Mouse (Mus musculus): ENCODE data around the gene Lhx4.
A peak's percentile ranks its signal among the peaks of the same experiment; 100 is the strongest.

Gene Lhx4

DNA sequence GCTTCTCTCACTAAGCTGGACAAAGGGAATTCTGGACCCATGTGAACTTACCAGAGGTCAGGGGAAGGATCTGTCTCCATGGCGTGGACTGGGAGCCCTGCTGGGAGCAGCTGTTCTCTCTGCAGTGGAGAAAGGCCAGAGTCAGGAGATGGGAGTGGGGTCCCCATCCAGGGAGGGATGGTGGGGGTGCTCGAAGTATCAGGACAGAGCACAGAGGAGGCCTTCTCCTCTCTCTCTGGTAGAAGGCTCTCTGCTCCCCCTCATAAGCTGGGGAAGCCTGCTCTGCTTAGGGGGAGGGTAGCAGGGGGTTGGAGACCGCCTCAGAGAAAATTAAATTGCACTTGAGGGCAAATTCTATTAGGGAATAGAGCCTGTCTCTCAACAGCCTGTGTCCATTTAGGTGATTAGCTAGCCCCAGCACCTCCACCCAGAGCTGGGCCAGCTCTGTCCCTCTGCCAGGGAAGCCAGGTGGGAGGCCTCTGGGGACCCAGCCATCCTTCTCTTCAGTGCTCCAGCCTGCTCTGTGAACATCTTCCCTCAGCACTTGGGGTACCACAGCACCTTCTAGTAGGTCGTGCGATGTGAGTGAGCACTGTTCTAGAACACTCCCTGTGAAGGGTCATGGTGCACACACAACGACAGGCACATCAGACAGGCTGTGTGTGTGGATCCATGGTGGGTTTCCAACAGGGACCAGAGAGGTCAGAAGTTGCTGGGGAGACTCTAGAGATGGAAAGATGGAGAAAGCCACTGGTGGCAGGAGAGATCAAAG lies at the start of gene Lhx4:
Gene Lhx4, minus strand, starts transcription at position 201 of the 772 bp plus-strand sequence.
- DNase-seq = no peak

DNA sequence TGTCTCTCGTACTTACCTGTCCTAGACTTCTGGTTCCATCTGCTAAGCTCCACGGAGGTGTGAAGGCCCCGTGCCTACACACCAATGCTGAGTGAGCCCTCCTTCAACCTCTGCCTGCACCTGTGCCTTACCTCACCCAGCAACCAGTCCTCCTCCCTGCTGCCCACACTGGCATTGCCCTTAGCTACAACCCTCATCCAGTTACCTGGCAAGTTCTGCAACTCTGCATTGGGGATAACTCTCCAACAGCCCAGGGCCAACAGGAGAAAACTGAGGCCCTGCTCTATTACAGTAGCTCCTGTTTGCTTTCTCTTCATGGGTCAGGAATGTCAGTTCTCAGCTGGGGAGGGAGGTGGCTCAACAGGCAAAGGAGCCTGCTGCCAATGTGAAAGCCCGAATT lies 46.5 kb upstream of the Lhx4 start:
- DNase-seq = no peak

GRCm38 (mm10) chr1:155797425-155797824 lies 45.9 kb upstream of the Lhx4 start:
- DNase-seq = no peak

DNA sequence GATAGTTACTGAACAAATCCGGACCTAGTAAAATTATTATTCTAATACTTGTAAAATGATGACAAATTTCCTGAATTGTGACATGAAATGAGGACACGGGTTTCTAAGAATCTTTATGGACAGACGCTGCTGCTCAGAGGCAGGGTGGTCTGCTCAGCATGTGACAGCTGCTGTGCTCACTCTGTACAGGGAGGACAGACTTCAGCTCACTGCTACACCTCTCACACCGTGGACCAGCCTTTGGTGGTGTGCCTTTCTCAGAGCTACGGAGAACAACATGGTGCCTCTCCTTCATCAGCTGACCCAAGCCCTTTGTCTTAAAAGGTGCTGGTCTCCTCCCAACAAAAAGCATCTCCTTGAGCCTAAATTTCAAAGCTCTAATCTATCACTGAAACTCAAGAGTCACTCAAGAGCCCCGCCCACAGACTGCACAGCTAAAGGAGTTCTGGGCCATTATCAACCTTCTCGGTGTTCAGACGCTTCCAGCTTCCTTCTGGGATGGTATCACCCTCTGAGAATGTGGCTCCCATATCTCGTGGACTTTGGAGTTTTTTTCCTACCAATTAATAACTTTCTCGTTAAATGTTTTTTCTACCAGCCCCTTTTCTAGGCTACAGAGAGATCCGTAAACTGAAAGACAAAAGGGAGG lies 45.4 kb upstream of the Lhx4 start:
- no peak for DNase-seq

DNA sequence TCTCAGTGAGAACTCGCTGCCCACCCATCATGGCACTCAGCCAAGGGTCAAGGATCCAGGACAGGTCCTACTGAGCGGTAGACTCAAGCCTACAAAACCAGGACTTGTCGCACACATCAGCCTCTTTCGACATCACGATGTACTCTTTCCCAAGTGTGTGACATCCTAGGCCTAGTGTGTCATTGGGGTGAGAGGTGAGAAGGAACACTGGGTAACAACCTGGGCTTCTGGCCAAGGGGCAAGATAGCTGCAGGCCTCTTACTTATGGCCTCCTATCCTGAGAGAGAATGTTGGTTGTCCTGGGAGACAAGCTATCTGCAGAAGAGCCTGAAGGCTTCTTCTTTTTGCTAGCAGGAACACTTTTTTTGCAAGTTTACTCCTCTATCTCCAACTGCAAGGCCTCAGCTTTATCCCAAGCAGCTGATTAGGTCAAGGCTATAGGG lies 44.3 kb upstream of the Lhx4 start:
- no peak for DNase-seq

- no peak for DNase-seq
Measured at GRCm38 (mm10) chr1:155794855-155795254, 43.4 kb upstream of the Lhx4 start.

DNA sequence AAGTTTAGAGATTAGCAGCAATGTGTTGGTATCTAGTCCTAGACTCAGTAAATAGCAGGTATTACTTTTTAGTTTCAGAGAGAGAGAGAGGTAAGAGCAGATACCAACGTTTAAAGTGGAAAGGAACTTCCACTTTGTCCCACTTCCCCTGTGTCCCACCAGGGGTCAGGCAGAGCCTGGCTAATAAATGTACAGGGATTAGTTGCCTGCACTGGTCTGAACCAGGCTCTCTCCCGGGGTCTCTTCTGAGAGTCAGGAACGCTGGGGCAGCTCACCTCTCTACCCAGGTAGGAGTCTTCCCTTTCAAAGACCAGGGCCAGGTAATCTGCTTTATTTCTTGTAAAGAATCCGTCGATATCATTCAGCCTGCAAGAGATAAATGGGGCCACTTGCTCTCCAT lies 40.4 kb upstream of the Lhx4 start:
- DNase-seq = no peak

DNA sequence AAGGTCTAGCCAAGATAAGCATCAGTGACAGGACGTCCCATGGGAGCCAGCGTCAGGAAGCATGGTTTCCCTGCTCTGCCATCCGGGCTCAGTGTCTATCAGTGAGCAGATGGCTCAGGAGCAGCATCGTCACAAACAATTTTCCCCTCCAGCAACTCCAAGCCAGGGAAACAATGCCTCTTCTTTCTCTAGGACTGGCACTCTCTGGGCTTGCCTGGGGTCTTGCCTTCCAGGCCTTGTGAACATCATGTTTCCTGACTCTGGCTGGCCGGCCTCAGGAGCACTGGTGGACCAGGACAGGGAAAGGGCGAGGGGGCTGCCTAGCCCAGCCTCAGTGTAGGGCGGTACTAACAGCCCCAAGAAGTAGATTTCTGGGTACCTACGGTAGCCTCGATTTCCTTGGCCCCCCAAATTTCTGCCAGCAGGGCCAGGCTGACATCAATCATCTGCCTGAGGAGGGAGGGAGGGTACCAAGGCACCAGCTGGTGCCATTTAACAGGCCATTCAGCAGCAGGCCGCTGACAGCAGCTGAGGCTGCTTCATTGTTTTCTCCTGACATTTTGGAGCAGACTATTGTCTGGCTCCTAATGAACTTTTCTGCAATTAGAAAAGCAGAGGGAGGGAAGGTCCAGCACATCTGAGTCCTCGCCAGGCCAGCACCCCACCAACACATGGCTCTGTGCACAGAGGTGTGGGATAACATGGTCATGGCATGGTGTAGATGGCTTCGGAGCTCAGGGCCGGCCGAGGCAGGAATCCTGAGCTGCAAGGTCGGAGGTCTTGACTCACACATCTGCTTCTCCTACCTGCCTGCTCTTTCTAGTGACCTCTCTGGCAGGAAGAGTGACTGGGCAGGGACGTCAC lies 38.9 kb upstream of the Lhx4 start:
- DNase-seq = no peak

- no peak for DNase-seq
Measured at GRCm38 (mm10) chr1:155785886-155786285, 34.4 kb upstream of the Lhx4 start.

DNA sequence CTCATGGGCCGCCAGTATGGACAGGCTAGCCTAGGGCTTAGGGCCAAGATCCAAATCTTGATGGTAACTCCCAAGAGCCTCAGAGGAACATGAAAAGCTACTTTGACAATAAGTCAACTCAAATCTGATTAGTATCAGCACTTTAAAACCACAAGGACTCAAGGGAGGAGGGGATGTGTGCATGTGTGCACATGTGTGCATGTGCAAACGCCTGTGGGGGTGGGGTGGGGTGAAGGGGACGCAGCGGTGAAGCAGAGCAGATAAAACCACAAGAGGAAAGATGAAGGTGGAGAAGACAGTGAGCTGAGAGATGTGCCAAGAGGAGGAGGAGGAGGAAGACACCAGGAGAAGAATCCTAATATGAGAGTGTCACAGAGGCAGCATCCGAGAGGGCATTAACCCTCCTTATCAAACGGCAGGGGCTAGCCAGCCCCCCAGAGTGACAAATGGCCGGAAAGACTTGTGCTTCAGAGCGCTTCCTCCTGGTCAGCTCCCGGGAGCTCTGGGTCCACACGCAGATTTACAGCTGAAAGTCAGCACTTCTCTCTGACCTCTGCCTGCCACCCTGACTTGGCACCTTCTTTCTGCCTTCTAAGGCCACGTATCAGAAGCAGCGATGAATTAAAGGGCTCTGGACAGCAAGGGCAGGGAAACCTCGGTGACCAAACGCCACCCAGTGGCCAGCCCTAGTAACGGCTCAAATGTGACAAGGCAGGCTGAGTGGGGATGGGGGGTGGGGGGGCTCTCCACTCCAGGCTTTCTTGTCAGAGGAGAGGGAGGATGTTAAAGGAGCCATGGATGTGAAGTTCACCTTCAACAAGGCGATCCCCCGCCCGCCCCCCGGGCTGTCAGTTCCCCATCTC lies 33.1 kb upstream of the Lhx4 start:
- peak; percentile 69 for DNase-seq

- DNase-seq = peak; percentile 68
Measured at GRCm38 (mm10) chr1:155782382-155782781, 30.9 kb upstream of the Lhx4 start.

DNA sequence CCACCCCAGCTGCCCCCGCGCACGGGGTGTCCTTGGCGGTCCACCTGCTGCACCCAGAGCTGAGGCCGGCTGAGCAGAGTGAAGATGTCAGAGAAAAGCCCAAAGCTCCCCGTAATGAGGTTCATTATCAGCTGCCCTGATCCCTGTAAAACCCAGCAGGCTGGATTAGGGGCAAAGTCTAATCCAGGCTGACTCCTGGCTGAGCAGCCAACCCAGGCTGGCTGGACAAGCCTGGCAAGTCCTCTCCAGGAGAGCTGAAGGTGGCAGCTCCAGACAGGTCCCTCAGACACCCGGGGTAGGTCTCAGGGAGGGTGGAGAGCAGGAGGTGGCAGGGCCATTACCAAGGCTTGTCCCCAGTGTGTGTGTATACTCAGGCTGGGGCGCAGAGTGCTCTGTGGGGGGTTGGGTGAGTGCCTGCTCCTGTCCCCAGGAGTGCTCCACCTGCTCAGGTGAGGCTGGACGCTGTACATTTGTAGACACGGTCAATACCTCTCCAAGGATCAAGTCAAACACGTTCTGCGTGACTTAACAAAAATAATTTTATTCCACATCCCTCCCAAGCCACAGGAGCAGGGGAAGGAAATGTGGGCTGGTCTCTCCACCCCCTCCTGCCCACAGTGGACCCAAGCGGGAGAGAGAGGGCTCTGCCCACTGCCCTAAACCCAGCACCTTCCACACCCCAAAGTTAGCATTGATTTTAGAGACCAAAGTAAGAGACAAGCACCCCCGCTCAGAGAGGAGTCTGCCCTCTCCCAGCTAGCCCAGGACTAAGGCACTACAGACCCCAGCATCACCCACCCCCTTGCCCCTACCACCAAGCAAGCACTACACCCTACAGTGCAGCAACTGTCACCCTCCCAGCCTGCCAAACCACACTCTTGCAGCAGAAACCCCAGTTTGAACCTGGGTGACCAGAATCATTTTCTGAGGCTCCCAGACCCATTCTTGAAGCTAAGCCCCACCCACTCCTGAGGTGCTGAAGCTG lies 26.4 kb upstream of the Lhx4 start:
- DNase-seq = no peak

DNA sequence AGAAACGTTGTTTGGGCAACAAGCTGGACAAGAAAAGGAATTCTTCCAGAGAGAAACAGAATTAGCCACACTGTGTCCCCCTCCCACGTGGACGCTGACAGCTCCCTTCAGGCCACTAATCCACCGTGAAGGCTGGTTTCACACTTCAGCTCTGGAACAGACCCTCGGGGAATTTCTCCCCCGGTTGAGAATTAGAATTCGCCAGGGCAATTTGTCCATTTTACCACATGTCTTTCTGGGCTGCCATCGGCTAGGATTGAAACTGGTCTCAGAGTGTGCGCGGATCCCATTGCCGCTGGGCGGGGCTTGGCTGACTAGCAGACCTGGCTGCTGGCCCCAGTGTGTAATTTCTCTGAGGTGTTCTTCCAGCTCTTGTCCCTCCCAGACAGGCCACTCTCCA lies 7.7 kb upstream of the Lhx4 start:
- no peak for DNase-seq

DNA sequence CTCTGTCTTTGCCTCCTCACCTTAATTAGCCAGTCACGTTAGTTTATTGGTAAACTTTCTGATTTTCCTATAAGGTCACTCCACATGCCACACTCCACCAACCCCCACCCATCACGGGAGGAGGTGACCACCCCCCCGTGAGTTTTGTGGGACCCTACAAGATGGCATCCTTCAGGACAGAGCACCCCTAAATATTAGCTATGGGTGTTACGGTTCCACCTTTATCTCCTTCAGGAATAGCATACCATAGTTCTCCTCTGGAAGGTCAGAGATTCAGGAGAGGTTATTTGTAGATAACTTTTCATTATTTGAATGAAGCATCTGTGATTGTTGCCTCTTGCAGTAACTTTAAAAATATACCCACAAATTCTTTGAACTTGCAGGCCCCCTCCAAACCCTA lies 7.2 kb upstream of the Lhx4 start:
- DNase-seq = no peak

DNA sequence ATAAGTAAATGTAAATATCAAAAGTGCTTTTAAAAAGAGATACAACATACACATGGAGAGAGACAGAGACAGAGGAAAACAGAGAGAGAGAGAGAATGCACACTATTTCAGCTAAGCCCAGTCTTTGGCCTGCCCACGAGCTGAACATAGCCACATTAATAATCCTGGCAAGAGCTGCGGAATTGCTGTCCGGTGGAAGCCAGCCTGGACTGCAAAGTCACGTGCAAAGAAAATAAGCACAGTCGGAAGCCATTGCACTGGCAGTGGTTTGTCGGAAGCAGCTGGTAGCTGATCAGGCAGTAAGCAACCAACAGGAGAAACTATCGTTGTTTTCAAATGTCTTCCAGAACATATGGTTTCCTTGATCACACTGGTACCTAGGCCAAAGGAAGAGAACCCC lies 6.1 kb upstream of the Lhx4 start:
- DNase-seq = no peak

- DNase-seq = no peak
Measured at GRCm38 (mm10) chr1:155753411-155753810, 1.9 kb upstream of the Lhx4 start.

- no peak for DNase-seq
Measured at GRCm38 (mm10) chr1:155750517-155751178, 836 bp downstream of the Lhx4 start.

- DNase-seq = no peak
Measured at GRCm38 (mm10) chr1:155747911-155748310, 3.6 kb downstream of the Lhx4 start.

DNA sequence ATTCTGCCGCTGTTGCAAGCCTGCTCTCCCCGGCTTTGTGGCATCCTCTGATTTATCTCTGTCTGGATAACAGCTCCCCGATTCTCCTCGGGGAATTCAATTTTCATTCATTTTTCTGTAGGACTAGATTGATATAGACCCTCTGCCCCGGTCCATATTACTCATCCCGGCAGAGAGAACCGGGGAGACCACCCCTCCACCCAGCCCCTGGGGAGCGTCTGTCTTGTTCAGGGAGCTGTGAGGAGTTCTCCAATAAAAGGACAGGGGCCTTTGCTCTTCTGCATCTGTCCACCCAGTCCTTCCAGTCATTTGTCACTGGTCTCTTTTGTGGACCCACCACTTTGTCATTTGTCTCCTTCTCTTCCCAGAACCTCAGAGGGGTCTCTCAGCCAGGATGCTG lies 4.5 kb downstream of the Lhx4 start:
- no peak for DNase-seq
